Mouse (Mus musculus) urinary bladder, postnatal 10 days (tissue): Measurements from ENCODE around the gene Tpsg1.
A peak's percentile ranks its signal among the peaks of the same experiment; 100 is the strongest.

ENCODE experiments used
- DNase-seq: peaks from one replicate; pipeline ENCODE4 v3.0.0; 2022; ENCODE audit warnings: low spot score

The Tpsg1 gene

DNA sequence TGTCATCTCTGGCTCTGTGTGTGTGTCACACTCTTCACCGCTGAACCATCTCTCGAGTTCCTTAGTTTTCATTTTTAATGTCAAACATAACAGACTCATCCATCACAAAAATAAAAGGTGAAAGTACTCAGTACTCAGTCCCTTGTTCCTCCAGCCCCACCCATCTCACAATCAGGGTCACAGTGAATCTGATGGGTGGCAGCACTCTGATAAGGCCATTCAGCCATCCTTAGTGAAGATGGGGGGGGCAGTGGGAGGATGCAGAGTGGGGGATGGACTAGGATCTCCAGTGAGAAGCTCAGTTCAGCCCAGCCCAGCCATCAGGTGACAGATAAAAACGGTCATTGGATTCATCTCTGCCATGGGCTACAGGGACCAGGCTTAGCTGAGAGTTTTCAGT lies at the start of gene Tpsg1:
TSS of gene Tpsg1 (plus strand) at position 301 of the 400 bp plus-strand sequence.
- no peak for DNase-seq

DNA sequence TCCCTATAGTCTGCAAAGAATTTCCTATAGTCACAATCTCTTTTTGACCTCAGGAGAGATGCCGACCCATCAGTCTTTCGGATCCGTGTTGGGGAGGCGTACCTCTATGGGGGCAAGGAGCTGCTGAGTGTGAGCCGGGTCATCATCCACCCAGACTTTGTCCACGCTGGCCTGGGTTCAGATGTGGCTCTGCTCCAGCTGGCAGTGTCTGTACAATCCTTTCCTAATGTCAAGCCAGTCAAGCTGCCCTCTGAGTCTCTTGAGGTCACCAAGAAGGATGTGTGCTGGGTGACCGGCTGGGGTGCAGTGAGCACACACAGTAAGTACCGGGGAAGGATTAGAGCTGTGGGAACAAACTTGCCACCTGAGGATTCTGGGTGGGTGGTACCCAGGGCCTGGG lies 48.3 kb upstream of the Tpsg1 start:
- DNase-seq: no peak

- no peak for DNase-seq
These were observed 46.1 kb upstream of the Tpsg1 start for GRCm38 (mm10) chr17:25322930-25323329.

DNA sequence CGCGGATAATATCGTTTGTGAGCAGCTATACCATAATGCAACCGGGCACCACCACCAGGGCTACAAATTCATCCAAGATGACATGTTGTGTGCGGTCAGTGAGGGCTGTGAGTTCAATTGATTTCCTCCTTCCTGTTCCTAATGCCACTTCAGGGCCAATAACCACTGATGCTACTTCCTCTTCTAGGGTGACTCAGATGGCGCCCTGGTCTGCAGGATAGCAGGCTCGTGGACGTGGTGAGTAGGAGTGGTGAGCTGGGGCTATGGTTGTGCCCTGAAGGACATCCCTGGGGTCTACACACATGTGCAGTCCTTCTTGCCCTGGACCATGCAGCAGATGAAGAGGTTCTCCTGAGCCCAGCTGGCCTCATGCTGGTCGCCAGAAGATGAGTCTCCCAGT lies 36.8 kb upstream of the Tpsg1 start:
- no peak for DNase-seq

DNA sequence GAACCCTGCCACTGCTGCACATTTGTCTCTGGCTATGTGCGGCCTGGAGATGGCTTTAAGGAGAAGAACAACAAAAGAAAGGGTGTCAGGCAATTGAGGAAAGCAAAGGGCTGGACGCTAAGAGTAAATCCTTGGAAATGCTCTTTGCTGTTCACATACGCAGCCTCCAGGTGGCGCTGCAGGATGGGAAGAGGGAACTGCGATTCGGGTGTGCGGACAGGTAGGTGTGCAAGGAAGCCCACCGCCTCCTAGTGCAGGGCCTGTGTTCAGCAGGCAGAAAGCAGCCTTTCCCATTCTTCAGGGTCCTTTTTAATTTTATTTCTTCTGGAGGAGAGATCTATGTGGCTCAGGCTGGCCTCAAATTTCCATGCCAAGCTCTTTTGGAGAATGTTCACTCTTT lies 35.1 kb upstream of the Tpsg1 start:
- DNase-seq: no peak

- no peak for DNase-seq
These were observed 30.9 kb upstream of the Tpsg1 start for GRCm38 (mm10) chr17:25338218-25338617.

DNA sequence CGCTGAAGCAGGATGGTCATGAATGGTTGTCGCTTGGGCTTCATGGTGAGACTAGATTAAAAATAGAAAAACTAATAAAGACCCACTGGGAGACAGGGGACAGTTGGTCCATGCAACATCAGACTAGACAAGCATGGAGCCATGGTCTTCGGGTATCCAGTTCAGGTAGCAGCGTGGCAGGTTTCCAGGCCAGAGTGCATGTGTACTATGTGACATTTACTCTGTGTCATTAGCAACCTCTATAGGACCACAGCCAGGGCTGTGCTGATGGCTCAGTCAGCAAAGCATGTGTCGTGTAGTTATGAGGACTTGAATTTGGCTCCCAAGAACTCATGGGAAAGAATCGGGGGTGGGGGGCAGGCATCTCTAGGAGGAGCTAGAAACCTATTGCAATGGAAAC lies 29.1 kb upstream of the Tpsg1 start:
- no peak for DNase-seq

GRCm38 (mm10) chr17:25341490-25341889 lies 27.6 kb upstream of the Tpsg1 start:
- DNase-seq: no peak

- DNase-seq: no peak
These were observed 23.6 kb upstream of the Tpsg1 start, which contains the start of gene Tpsab1 for GRCm38 (mm10) chr17:25345462-25345861. Gene Tpsab1, minus strand, starts transcription at chr17:25345562.

DNA sequence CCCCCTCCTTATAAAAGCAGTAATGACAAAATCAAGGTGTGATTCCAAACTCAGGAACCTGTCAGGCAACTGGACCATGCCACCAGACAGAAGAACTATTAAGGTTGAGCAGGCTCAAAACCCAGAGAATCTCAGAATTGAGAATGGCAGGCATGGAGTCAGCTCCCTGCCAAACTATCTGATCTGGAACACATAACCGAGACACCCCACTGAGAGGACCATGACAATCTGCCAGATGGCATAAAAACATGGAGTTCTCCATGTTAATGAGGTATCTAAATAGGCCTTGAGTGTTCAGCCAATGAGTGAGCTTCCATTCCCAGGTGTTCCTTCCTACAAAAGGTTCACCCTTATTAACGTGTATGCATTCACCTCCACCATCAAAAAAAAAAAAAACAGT lies 7.8 kb upstream of the Tpsg1 start:
- DNase-seq: no peak

DNA sequence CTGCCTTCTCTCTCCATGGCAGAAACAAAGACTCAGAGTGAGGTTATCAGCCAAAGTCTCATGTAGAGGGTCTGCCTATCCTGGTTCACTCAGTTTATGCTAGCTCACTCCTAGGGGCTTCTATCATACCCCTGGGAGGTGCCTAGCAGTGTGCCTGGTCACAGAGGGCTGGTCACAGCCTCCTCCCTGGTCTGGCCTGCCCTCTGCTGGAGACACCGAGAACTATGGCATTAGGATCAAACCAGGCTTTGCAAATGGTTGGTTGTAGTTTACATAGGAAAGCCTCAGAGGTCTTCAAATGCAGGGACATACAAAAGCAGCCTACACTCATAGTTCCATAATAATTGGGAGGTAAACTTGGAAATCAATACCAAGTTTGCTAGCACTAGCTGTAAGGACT lies 5.3 kb upstream of the Tpsg1 start:
- DNase-seq: no peak

DNA sequence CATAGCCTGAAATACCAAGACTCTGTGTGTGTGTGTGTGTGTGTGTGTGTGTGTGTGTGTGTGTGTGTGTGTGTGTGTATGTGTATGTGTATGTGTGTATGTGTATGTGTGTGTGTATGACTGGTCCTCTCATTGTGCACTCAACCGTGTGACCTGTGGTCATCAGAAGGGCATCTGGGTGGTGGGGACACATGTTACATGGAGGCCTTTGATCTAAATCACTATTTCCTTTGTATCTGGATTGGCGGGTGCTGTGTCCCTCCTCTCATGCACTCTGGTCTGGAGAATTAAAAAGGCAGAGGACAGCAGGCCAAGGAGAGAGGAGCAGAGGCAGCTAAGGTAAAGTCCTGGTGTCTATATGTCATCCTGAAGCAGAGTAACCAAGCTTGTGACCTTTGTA lies 3.1 kb upstream of the Tpsg1 start, which contains the start of gene Tpsb2:
TSS of gene Tpsb2 (plus strand) at position 301 of the 400 bp plus-strand sequence.
- no peak for DNase-seq

GRCm38 (mm10) chr17:25372491-25372890 lies 3.4 kb downstream of the Tpsg1 start:
- no peak for DNase-seq

GRCm38 (mm10) chr17:25374011-25374410 lies 4.9 kb downstream of the Tpsg1 start:
- no peak for DNase-seq

DNA sequence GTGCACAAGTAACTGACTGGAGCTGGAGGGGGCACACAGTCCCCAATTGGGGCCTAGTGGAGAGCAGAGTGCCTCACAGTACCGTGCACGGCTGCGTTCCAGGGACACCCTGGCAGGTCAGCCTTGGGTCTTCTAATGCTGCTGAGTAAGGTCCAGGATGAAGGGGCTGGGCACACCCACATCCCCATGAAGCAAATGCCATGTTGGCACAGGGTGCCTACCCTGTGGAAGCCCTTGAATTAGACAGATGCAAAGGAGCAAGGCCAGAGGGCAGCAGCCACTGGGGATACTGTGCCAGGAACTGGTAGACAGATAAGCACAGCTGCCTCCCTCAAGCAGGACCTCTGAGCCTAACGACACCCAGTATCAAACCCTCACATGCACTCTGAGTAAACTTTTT lies 25.5 kb downstream of the Tpsg1 start:
- no peak for DNase-seq

DNA sequence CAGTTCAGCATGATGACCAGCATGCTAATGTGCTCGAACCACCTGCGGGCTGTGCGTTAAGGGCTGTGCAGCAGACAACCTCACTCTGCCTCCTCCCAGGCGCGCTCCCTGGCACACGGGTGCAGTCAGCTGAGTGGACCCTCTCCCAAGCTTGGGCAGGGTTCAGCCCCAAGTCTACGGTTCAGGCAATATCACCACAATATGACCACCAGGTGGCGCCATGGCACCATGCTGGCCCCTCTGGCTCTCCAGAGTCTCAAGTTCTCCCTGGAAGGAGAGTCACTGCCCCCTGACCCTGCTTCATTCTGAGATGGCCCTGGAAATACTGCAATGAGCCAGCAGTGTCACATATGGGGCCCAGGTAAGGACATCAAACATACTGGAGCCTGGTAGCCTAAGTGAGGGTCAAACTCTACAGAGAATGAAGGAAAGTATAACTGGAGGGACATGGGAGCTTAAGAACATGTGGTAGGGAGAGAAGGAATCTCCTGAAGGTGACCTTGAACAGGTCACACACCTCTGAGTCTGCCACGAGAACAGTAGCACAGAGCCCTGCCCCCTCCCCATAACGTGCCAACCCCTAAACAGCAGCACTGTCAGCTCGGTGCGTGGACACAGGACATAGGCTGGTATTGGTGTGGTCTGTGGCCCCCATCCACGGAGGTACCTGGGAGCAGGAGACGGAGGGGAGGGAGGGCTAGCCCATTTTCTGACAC lies 28.9 kb downstream of the Tpsg1 start:
- DNase-seq: peak; percentile 38

DNA sequence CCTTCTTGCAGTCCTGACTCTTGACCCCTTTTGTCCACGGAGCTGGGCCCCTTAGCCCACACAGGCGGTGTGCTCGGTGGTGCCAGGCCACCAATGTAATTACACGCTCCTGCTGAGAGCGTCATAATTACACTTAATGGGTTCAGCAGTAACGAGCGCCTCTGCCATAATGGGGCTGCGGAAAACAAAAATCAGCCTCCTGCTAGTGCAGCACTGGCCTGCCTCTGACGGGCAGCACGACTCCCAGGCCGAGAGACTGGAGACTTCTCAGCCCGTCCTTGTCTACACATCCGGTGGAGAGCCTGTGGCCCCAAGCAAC lies 29.4 kb downstream of the Tpsg1 start:
- DNase-seq: no peak

DNA sequence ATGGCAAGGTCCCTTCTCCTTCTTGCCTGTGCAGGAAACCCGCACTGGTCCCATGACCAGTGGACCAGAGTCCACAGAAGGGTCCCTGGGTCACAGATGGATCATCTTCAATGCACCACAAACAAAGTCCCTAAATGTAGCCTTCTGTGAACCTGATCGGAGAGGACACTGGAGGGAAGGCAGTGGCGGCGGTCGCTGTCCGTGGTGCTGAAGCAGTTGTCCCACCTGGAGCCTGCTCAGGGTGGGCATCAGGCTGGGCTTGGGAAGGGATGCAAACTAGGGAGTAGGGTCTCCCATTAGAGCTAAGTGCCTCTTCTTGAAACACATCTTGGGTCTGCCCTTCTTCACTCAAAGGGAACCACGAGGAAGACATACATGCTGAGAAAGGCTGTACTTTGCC lies 31.4 kb downstream of the Tpsg1 start:
- no peak for DNase-seq

DNA sequence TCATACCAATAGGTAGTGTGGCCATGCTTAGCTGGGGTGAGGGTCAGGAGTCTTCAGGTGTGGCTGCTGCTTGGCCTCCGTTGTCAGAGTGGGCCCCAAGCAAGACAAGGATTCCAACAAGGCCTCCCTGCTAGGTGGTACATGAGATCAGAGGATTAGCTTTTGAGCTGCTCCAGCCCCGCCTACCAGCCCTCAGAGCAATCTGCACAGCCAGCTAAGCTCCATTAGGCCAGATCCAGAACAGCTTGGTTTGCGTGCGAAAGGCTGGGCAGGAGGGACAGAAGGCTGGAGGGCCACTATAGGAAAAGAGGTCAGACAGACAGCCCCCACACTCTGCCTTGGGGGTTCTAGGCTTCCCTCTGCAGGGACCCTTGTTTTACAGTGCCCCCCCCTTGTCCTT lies 32.4 kb downstream of the Tpsg1 start:
- no peak for DNase-seq

GRCm38 (mm10) chr17:25402224-25402623 lies 33.2 kb downstream of the Tpsg1 start:
- no peak for DNase-seq

GRCm38 (mm10) chr17:25404190-25404589 lies 35.1 kb downstream of the Tpsg1 start:
- no peak for DNase-seq

DNA sequence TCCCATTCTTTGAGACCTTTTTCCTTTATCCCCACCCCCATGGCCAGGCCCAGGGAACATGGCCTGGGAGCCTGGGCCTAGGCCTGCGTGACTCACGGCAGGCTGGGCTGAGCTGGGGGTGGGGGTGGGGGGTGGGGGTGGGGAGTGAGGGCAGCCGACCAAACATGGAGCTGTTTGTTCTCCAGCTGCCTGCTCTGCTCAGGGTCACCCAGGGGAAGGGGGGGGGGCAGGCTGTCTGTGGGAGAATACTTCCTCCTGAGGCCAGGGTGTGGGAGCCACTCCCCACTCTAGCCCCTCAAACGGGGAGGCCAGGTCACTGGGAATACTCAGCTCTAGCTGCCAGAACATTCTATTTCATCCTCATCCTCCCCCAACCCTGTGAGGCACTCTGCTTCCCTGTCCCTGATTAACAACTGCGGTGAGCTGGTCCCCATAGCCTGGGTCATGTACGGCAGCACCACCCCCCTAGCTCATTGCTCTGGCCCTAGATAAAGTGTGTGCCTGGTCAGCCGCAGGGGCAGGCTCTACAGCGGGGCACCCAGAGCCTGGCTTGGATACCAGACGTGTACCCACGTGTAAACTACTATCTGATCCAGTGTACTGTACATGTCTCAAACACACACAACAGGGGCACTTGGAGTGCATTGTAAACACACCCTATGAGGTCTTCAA lies 36.3 kb downstream of the Tpsg1 start:
- no peak for DNase-seq

DNA sequence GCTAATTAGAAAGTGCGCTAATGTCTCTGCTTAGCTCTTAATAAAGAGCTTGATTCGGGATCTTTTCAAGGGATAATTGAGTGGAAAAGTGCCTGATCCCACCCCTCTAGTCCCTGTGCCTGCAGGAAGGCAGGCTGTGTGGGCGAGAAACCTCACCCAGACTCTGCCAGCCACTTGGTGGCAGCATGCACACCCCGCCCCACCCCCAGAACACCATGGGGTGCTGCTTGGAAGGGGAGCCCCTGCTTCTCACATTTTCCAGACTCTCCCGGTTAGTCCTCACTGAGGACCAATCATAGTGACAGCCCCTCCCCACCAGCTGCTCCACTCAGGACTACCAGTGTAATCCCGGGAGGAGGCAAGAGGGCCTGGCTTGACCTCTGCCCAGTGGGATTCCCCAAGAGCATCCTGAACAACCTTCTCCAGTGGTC lies 37.0 kb downstream of the Tpsg1 start:
- no peak for DNase-seq

- no peak for DNase-seq
These were observed 38.3 kb downstream of the Tpsg1 start for GRCm38 (mm10) chr17:25407352-25407751.
